Mouse (Mus musculus) forebrain, postnatal 0 days (tissue): Measurements from ENCODE around the gene Rbfox3. TPM values are rescaled to one million over a fixed set of nuclear protein-coding genes. Genes with fewer than 3 reads are reported as not detected.
A peak's percentile ranks its signal among the peaks of the same experiment; 100 is the strongest.

Experiments
- ATAC-seq: fragments of 200-750 bp; cut with Nextera tagmentation; 2 replicates; pipeline ENCODE4 v1.8.0; 2017; ENCODE audit warnings: mild to moderate bottlenecking, moderate library complexity
- DNase-seq: peaks from one replicate; pipeline ENCODE4 v3.0.0-alpha.2; 2015
- H3K27ac ChIP-seq: fragments of 300-500 bp; sonication (generic); 2 replicates; pipeline ENCODE4 v1.5.1; 2014; ENCODE audit warnings: low read depth, mild to moderate bottlenecking, antibody characterized with exemption, low read length, moderate library complexity, mixed read lengths
- H3K27me3 ChIP-seq: fragments of 300-500 bp; sonication (generic); 2 replicates; pipeline ENCODE4 v1.6.1; 2014; ENCODE audit warnings: mild to moderate bottlenecking, low read length, mixed read lengths; ENCODE audit not compliant: insufficient read depth
- H3K36me3 ChIP-seq: fragments of 300-500 bp; sonication (generic); 2 replicates; pipeline ENCODE4 v1.6.1; 2014; ENCODE audit warnings: mild to moderate bottlenecking, moderate library complexity; ENCODE audit not compliant: insufficient read depth
- H3K4me1 ChIP-seq: fragments of 300-500 bp; sonication (generic); 2 replicates; pipeline ENCODE4 v1.6.1; 2014; ENCODE audit warnings: antibody characterized with exemption; ENCODE audit not compliant: insufficient read depth
- H3K4me2 ChIP-seq: fragments of 300-500 bp; sonication (generic); 2 replicates; pipeline ENCODE4 v1.6.1; 2014; ENCODE audit warnings: low read depth, mild to moderate bottlenecking, moderate library complexity
- H3K4me3 ChIP-seq: fragments of 300-500 bp; sonication (generic); 2 replicates; pipeline ENCODE4 v1.5.1; 2014; ENCODE audit warnings: low read depth, low read length, mixed read lengths
- H3K9ac ChIP-seq: fragments of 300-500 bp; sonication (generic); 2 replicates; pipeline ENCODE4 v1.6.1; 2014; ENCODE audit warnings: mild to moderate bottlenecking
- H3K9me3 ChIP-seq: fragments of 300-500 bp; sonication (generic); 2 replicates; pipeline ENCODE4 v1.6.1; 2016; ENCODE audit warnings: low read length
- CTCF ChIP-seq: sonication (generic); IDR thresholded peaks from 2 replicates; pipeline ENCODE4 v1.5.1; 2016; ENCODE audit warnings: antibody characterized with exemption, control low read depth, low read depth
- WGBS: fragments of 180-500 bp; shearing (Covaris S2); extraction: QIAGEN DNeasy Blood & Tissue Kit; methylation state at CpG from one replicate; pipeline ENCODE4 v1.1.7; 2014; 5-methylcytosine and 5-hydroxymethylcytosine counted together
- polyA plus RNA-seq: library from polyadenylated mRNA; unstranded; fragments of >200 nt; fragmentation: Nextera tagmentation; extraction: Ambion mirVana; gene quantifications from 2 replicates; pipeline ENCODE4 v1.2.1, GENCODE M21; 2015
- total RNA-seq: library from RNA; depleted of rRNA; stranded (reverse); fragments of >200 nt; gene quantifications from 2 replicates; pipeline ENCODE4 v1.2.3, GENCODE M21; 2014

Rbfox3 gene
- total and polyA plus RNA-seq, 2 experiments from 2014 or later = 37.3 to 82.3 TPM

DNA sequence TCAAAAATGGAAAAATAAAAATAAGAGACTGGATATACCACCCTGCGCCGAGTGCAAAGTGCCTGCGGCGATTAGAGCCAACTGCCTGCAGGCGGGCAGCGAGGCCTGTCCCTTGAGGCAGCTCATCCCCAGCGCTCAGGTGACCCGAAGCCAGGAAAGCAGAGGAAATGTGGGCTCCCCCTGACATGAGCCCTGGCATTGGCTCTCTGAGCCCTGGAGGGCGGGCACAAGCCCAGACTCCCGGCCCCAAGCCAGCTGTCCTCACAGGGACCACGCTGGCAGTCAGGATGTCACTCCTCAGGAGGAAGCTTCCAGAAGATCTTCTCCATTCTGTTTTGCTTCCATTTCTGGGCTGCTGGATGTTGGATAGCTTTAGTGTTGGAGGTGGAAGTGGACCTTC lies 53.1 kb downstream of the Rbfox3 start:
- DNase-seq (no peak), ATAC-seq (peak; percentile 42; the same call in 1 of the 2 replicates)

DNA sequence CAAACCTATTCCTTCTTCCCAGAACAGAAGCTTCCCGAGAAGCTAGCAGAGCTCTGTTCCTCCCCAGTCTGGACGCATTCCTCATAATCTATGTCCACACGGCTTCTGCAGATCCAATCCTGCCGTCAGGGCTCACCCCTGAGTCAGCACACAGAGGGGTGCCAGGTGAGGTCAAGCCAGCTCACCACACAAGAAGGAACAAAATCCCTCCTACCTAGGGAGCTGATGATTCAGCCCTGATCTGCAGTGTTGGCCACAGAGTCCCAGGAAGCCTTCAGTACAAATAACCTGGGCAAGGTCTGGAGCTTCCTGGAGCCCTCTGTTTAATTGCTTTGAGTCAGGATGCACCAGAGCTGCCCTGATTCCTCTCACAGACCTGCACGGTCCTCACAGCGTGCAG lies 60.0 kb downstream of the Rbfox3 start:
- 73% methylated on average over 6 of the region's 6 CpGs for WGBS
- ATAC-seq (no peak), DNase-seq (no peak)
- Histone ChIP-seq H3K4me2 (no peak overlapping the region), H3K4me1 (peaks cover 12% of the 10 kb centered on the region), H3K36me3 (no peaks in the 10 kb centered on the region), H3K27ac (no peak overlapping the region), H3K27me3 (no peaks in the 10 kb centered on the region), H3K4me3 (no peak overlapping the region), H3K9ac (no peak overlapping the region), H3K9me3 (no peaks in the 10 kb centered on the region)
- no peak for TF ChIP-seq CTCF

More for the DNA sequence above, 53.1 kb downstream of the Rbfox3 start:
- Histone ChIP-seq H3K9ac (no peak overlapping the region), H3K4me3 (no peak overlapping the region), H3K9me3 (no peaks in the 10 kb centered on the region), H3K27ac (peak overlapping the region; percentile 45; the same call in 1 of the 2 replicates), H3K36me3 (no peaks in the 10 kb centered on the region), H3K4me2 (no peak overlapping the region), H3K27me3 (no peaks in the 10 kb centered on the region), H3K4me1 (no peaks in the 10 kb centered on the region)
- WGBS = 57% methylated on average over 11 of the region's 11 CpGs
- TF ChIP-seq CTCF = no peak

DNA sequence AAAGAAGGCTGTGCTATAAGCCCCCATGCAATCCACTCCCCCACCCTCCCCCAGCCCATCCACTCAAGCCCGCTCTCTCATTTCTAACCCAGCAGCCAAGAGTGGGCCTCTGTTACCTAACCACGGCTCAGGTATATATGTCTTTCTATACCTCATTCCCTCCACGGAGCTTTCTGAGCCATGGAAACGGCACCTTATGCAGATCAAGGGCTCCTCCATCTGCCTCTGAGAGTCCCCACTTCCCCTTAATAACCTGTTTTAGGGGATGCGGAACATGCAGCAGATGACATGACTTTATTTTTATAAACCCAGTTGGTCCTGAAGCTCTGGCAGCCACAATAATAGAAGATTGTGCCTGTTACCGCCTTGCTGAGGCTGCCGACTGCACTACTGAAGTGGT lies 63.4 kb downstream of the Rbfox3 start:
- TF ChIP-seq CTCF = no peak
- peak; percentile 42 for ATAC-seq
- peak; percentile 48 for DNase-seq

DNA sequence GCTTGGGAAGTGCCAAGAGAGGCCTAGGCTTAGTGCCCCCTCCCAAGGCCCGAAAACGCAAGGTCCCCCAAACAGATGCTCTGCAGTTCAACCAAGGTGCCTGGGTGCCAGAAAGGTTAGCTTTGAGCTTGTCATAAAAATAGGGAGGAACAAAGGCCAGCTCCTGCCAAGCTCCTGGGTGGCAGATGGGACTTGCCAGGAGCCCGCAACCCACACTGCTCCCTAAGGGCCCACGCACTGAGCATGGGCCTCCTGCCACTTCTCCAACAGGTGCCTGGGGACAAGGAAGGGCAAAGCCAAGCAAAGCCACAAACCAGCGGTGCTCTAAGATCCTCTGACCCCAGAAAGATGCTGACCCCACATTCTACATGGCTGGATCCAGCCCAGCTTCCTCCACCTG lies 70.4 kb downstream of the Rbfox3 start:
- H3K4me2 ChIP-seq = no peak overlapping the region
- H3K27ac ChIP-seq = no peak overlapping the region
- ATAC-seq (no peak), DNase-seq (no peak)
- no peak overlapping the region for H3K9ac ChIP-seq
- H3K27me3 ChIP-seq = no peaks in the 10 kb centered on the region
- no peak overlapping the region for H3K4me3 ChIP-seq
- H3K4me1 ChIP-seq = no peaks in the 10 kb centered on the region
- H3K9me3 ChIP-seq = no peaks in the 10 kb centered on the region
- H3K36me3 ChIP-seq = no peaks in the 10 kb centered on the region
- WGBS = 58% methylated on average over 5 of the region's 5 CpGs
- no peak for TF ChIP-seq CTCF

More for the DNA sequence above, 63.4 kb downstream of the Rbfox3 start:
- Histone ChIP-seq H3K9ac (no peak overlapping the region), H3K4me1 (peaks cover 12% of the 10 kb centered on the region), H3K9me3 (no peaks in the 10 kb centered on the region), H3K27ac (peak overlapping the region; percentile 2; the same call in 1 of the 2 replicates), H3K4me2 (no peak overlapping the region), H3K36me3 (no peaks in the 10 kb centered on the region), H3K4me3 (no peak overlapping the region), H3K27me3 (no peaks in the 10 kb centered on the region)
- WGBS = 54% methylated on average over 7 of the region's 7 CpGs

- no peaks in the 10 kb centered on the region; the same call in 1 of the 2 replicates for H3K36me3 ChIP-seq
- TF ChIP-seq CTCF = no peak
- no peaks in the 10 kb centered on the region for H3K4me1 ChIP-seq
- H3K9ac ChIP-seq = no peak overlapping the region
- ATAC-seq (no peak), DNase-seq (no peak)
- H3K9me3 ChIP-seq = no peaks in the 10 kb centered on the region
- no peak overlapping the region for H3K4me2 ChIP-seq
- no peak overlapping the region for H3K27ac ChIP-seq
- WGBS = 39% methylated on average over 4 of the region's 4 CpGs
- no peaks in the 10 kb centered on the region for H3K27me3 ChIP-seq
- H3K4me3 ChIP-seq = no peak overlapping the region
Observed at GRCm38 (mm10) chr11:118838167-118838566, 73.2 kb downstream of the Rbfox3 start.

DNA sequence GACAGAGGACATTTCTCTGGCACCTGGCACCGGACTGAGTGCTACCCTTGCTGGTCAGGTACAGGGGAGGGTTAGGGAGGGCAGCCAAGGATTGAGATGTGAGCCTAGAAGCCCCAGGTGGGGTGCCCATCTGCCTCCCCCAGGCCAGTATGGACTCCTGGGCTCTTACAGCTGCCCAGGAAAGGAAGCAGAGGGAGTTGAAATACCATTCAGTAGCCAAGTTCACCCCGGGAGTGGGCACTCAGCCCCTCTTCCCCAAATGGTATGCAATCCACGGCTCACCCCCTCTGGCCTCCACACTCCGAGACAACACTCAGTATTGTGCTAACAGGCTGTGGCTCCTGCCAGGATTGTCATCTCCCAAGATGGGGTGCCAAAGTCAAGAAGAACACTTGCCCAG lies 74.5 kb downstream of the Rbfox3 start:
- no peak overlapping the region for H3K4me2 ChIP-seq
- no peak for TF ChIP-seq CTCF
- no peaks in the 10 kb centered on the region for H3K9me3 ChIP-seq
- ATAC-seq (peak; percentile 42; the same call in 1 of the 2 replicates), DNase-seq (no peak)
- no peaks in the 10 kb centered on the region; the same call in 1 of the 2 replicates for H3K36me3 ChIP-seq
- H3K27me3 ChIP-seq = no peaks in the 10 kb centered on the region
- H3K27ac ChIP-seq = no peak overlapping the region
- no peaks in the 10 kb centered on the region for H3K4me1 ChIP-seq
- H3K4me3 ChIP-seq = no peak overlapping the region
- WGBS = 44% methylated on average over 4 of the region's 4 CpGs
- no peak overlapping the region for H3K9ac ChIP-seq

- Histone ChIP-seq H3K4me2 (no peak overlapping the region), H3K27me3 (no peaks in the 10 kb centered on the region), H3K9ac (no peak overlapping the region), H3K9me3 (no peaks in the 10 kb centered on the region), H3K4me1 (no peaks in the 10 kb centered on the region), H3K27ac (no peak overlapping the region), H3K36me3 (no peaks in the 10 kb centered on the region; the same call in 1 of the 2 replicates), H3K4me3 (no peak overlapping the region)
- 77% methylated on average over 10 of the region's 10 CpGs for WGBS
- DNase-seq = no peak
- TF ChIP-seq CTCF = no peak
- ATAC-seq = no peak
Observed at GRCm38 (mm10) chr11:118832793-118833481, 78.5 kb downstream of the Rbfox3 start.
